ENCODE assay signal across 27 mouse cellular contexts in genomic region chr5:137549840-137550239, GRCm38 (mm10). TPM values are rescaled to one million over a fixed set of nuclear protein-coding genes. Genes with fewer than 3 reads are reported as not detected.
A peak's percentile ranks its signal among the peaks of the same experiment; 100 is the strongest.
DNase-seq lines count a peak whose midpoint lies in the region; ATAC-seq lines count a peak whose summit lies in the region.
"Had no signal": no experiment of that assay in that cellular context is flagged by ENCODE, and none has a peak within 500 bp of the region (broad histone marks: within the 10 kb centered on the region; RNA-seq: fewer than 3 reads in every experiment).

No protein-coding gene starts in this region.

- no peak overlapping the region for H3K27ac ChIP-seq in forebrain, embryonic 11.5 days (ENCODE audit: low read depth, low read length)
- H3K27ac ChIP-seq in forebrain, embryonic 14.5 days (ENCODE audit: low read depth, low read length) = no peak overlapping the region
- H3K27ac ChIP-seq: embryonic facial prominence, embryonic 13.5 days; embryonic facial prominence, embryonic 15.5 days; forebrain, embryonic 10.5 days; forebrain, embryonic 13.5 days had no signal

- 89% methylated on average over 2 of the region's 2 CpGs for WGBS in forebrain, embryonic 11.5 days
- WGBS in forebrain, embryonic 14.5 days = 88% methylated on average over 2 of the region's 2 CpGs

- no peak overlapping the region for H3K4me2 ChIP-seq in forebrain, embryonic 11.5 days (ENCODE audit: low read depth, low read length, severe bottlenecking)
- no peak overlapping the region for H3K4me2 ChIP-seq in forebrain, embryonic 14.5 days (ENCODE audit: low read length)
- H3K4me2 ChIP-seq: embryonic facial prominence, embryonic 13.5 days; embryonic facial prominence, embryonic 15.5 days; forebrain, embryonic 13.5 days had no signal

- H3K4me1 ChIP-seq in forebrain, embryonic 11.5 days (replicated peaks; ENCODE audit: control insufficient read depth, insufficient read depth, low read length) = peaks cover 8% of the 10 kb centered on the region; the same call in 1 of the 2 replicates
- H3K4me1 ChIP-seq in forebrain, embryonic 14.5 days (ENCODE audit: control insufficient read depth, insufficient read depth, low read length) = peaks cover 7% of the 10 kb centered on the region; the same call in 1 of the 2 replicates

- no peaks in the 10 kb centered on the region for H3K9me3 ChIP-seq in forebrain, embryonic 11.5 days (ENCODE audit: control insufficient read depth, low read length)
- H3K9me3 ChIP-seq in forebrain, embryonic 14.5 days (replicated peaks; ENCODE audit: control insufficient read depth, low read length) = no peaks in the 10 kb centered on the region
- H3K9me3 ChIP-seq: embryonic facial prominence, embryonic 13.5 days; embryonic facial prominence, embryonic 15.5 days; forebrain, embryonic 10.5 days; forebrain, embryonic 13.5 days had no signal

- H3K27me3 ChIP-seq in forebrain, embryonic 11.5 days (ENCODE audit: control insufficient read depth, insufficient read depth, low read length) = no peaks in the 10 kb centered on the region
- H3K27me3 ChIP-seq in forebrain, embryonic 14.5 days (replicated peaks; ENCODE audit: control insufficient read depth, insufficient read depth, low read length) = no peaks in the 10 kb centered on the region

- no peaks in the 10 kb centered on the region for H3K36me3 ChIP-seq in forebrain, embryonic 11.5 days (ENCODE audit: control insufficient read depth, insufficient read depth, low read length)
- H3K36me3 ChIP-seq in forebrain, embryonic 14.5 days (ENCODE audit: control insufficient read depth, insufficient read depth, low read length) = no peaks in the 10 kb centered on the region
- H3K36me3 ChIP-seq: embryonic facial prominence, embryonic 13.5 days; embryonic facial prominence, embryonic 15.5 days; forebrain, embryonic 10.5 days had no signal

- no peak overlapping the region for H3K4me3 ChIP-seq in forebrain, embryonic 11.5 days (ENCODE audit: low read depth, low read length)
- H3K4me3 ChIP-seq in forebrain, embryonic 14.5 days (ENCODE audit: low read depth, low read length) = no peak overlapping the region
- H3K4me3 ChIP-seq: embryonic facial prominence, embryonic 13.5 days; embryonic facial prominence, embryonic 15.5 days; erythroblast, embryonic 14.5 days; forebrain, embryonic 10.5 days; forebrain, embryonic 13.5 days had no signal

- no peak for ATAC-seq in forebrain, embryonic 11.5 days (replicated peaks; ENCODE audit: low FRiP score)
- ATAC-seq in forebrain, embryonic 14.5 days = no peak
- ATAC-seq: forebrain, embryonic 13.5 days; forebrain, embryonic 16.5 days had no signal

- no peak overlapping the region for H3K9ac ChIP-seq in forebrain, embryonic 11.5 days (ENCODE audit: low read length)
- no peak overlapping the region for H3K9ac ChIP-seq in forebrain, embryonic 14.5 days (ENCODE audit: low read length)
- H3K9ac ChIP-seq: embryonic facial prominence, embryonic 13.5 days; embryonic facial prominence, embryonic 15.5 days; forebrain, embryonic 13.5 days had no signal

- DNase-seq in forebrain, embryonic 11.5 days (ENCODE audit: low spot score) = peak; percentile 24
- DNase-seq in forebrain, embryonic 14.5 days (ENCODE audit: low spot score) = no peak
- DNase-seq in 3T3-L1 (ENCODE audit: low read depth, low spot score) = peak; percentile 72
- DNase-seq in NIH3T3 (ENCODE audit: low read depth) = peak; percentile 60
- no peak for DNase-seq in layer of hippocampus, postnatal 14 days (ENCODE audit: low spot score in 2 of 2)
- DNase-seq: adrenal gland, adult 2 months; adrenal gland, postnatal 10 days; adrenal gland, postnatal 25 days; cerebellum, adult 11 months; cerebellum, adult 18-20 months; cerebellum, adult 8-10 months; cerebellum, adult 9-11 months; cerebellum, postnatal 36 days; embryo, embryonic 11 days had no signal

RNA-seq across cellular contexts. Expression of gene Actl6b, which starts 3.5 kb away (rescaled TPM):
- 20.5 and 22.8 TPM in 2 replicates for polyA plus RNA-seq in forebrain, embryonic 11.5 days (2014; fragmentation: Nextera tagmentation; extraction: Ambion mirVana)
- polyA plus RNA-seq in forebrain, embryonic 14.5 days (2014; fragmentation: Nextera tagmentation; extraction: Ambion mirVana) = 184 and 201 TPM in 2 replicates
- 100 to 1,000 TPM; 128 to 133 TPM for total RNA-seq in layer of hippocampus, postnatal 14 days (2021)
- total RNA-seq: common myeloid progenitor, adult 5-6 weeks; ES-E14 had no signal
- polyA plus RNA-seq: C2C12; erythroblast, embryonic 14.5 days had no signal

RNA-seq across cellular contexts. Expression of gene Gnb2, which starts 16.5 kb away (rescaled TPM):
- polyA plus RNA-seq in forebrain, embryonic 11.5 days (2014; fragmentation: Nextera tagmentation; extraction: Ambion mirVana) = 410 and 508 TPM in 2 replicates
- 598 and 644 TPM in 2 replicates for polyA plus RNA-seq in forebrain, embryonic 14.5 days (2014; fragmentation: Nextera tagmentation; extraction: Ambion mirVana)
- 100 to 1,000 TPM; 704 to 770 TPM for total RNA-seq in layer of hippocampus, postnatal 14 days (2021)

RNA-seq across cellular contexts. Expression of gene Epo, which starts 16.8 kb away (rescaled TPM):
- polyA plus RNA-seq in forebrain, embryonic 11.5 days (2014; fragmentation: Nextera tagmentation; extraction: Ambion mirVana) = 0.40 and 0.84 TPM in 2 replicates
- not detected in 2 replicates for polyA plus RNA-seq in forebrain, embryonic 14.5 days (2014; fragmentation: Nextera tagmentation; extraction: Ambion mirVana)
- total RNA-seq in layer of hippocampus, postnatal 14 days (2021) = not detected
- total RNA-seq: adrenal gland, adult 2 months; adrenal gland, postnatal 10 days; adrenal gland, postnatal 25 days; adrenal gland, postnatal 4 days; common myeloid progenitor, adult 5-6 weeks; MEL had no signal
- polyA plus RNA-seq: adrenal gland, adult 2 months; brain, embryonic 14.5 days; C2C12; embryonic facial prominence, embryonic 13.5 days; embryonic facial prominence, embryonic 15.5 days; erythroblast, embryonic 14.5 days; forebrain, embryonic 13.5 days; forebrain, embryonic 16.5 days; frontal cortex, adult 2 months had no signal

RNA-seq across cellular contexts. Expression of gene Tfr2, which starts 19.8 kb away (rescaled TPM):
- 1.2 and 2.1 TPM in 2 replicates for polyA plus RNA-seq in forebrain, embryonic 11.5 days (2014; fragmentation: Nextera tagmentation; extraction: Ambion mirVana)
- 1.8 and 1.9 TPM in 2 replicates for polyA plus RNA-seq in forebrain, embryonic 14.5 days (2014; fragmentation: Nextera tagmentation; extraction: Ambion mirVana)
- total RNA-seq in layer of hippocampus, postnatal 14 days (2021) = 10 to 100 TPM; 10.9 to 15.5 TPM

RNA-seq across cellular contexts. Expression of gene Gigyf1, which starts 31.5 kb away (rescaled TPM):
- 14.0 and 14.9 TPM in 2 replicates for polyA plus RNA-seq in forebrain, embryonic 11.5 days (2014; fragmentation: Nextera tagmentation; extraction: Ambion mirVana)
- polyA plus RNA-seq in forebrain, embryonic 14.5 days (2014; fragmentation: Nextera tagmentation; extraction: Ambion mirVana) = 11.5 and 13.0 TPM in 2 replicates
- total RNA-seq in layer of hippocampus, postnatal 14 days (2021) = 10 to 100 TPM; 40.5 to 48.8 TPM

Comparison
In these comparisons a context has a peak if more than half of its experiments do, and no peak if none do; other contexts are left out.
1. DNase-seq: peak in forebrain, embryonic 11.5 days (single experiment), 3T3-L1 (single experiment) and NIH3T3 (single experiment); none in forebrain, embryonic 14.5 days (single experiment) and layer of hippocampus, postnatal 14 days (0 of 2).